Mouse (Mus musculus) right cerebral cortex, postnatal 4 days (tissue): Measurements from ENCODE around the gene Olfr574.

ENCODE experiments used
- DNase-seq: peaks from one replicate; pipeline ENCODE4 v3.0.0-alpha.2; 2022

Olfr574 gene

GRCm38 (mm10) chr7:102948167-102948566 is at the start of gene Olfr574:
TSS of gene Olfr574 (plus strand) at chr7:102948467.
- no peak for DNase-seq

GRCm38 (mm10) chr7:102915261-102915660 is 33.0 kb upstream of the Olfr574 start:
- DNase-seq: no peak

GRCm38 (mm10) chr7:102916405-102916804 is 31.9 kb upstream of the Olfr574 start:
- DNase-seq: no peak

GRCm38 (mm10) chr7:102917032-102917875 is 31.0 kb upstream of the Olfr574 start, which contains the start of gene Olfr571:
TSS of gene Olfr571 (minus strand) at chr7:102917536.
- DNase-seq: no peak

- DNase-seq: no peak
Observed at GRCm38 (mm10) chr7:102919632-102920031, 28.6 kb upstream of the Olfr574 start.

- no peak for DNase-seq
Observed at GRCm38 (mm10) chr7:102924109-102924508, 24.2 kb upstream of the Olfr574 start, which contains the start of gene Olfr572. TSS of gene Olfr572 (plus strand) at chr7:102924409.

- no peak for DNase-seq
Observed at GRCm38 (mm10) chr7:102927105-102927504, 21.2 kb upstream of the Olfr574 start.

- no peak for DNase-seq
Observed at GRCm38 (mm10) chr7:102942475-102942874, 5.8 kb upstream of the Olfr574 start, which contains the start of gene Olfr573-ps1. TSS of gene Olfr573-ps1 (minus strand) at chr7:102942575.

GRCm38 (mm10) chr7:102943417-102943816 is 4.8 kb upstream of the Olfr574 start:
- DNase-seq: no peak

- no peak for DNase-seq
Observed at GRCm38 (mm10) chr7:102950732-102951131, 2.5 kb downstream of the Olfr574 start.

- no peak for DNase-seq
Observed at GRCm38 (mm10) chr7:102958137-102958536, 9.9 kb downstream of the Olfr574 start.

- no peak for DNase-seq
Observed at GRCm38 (mm10) chr7:102958593-102958992, 10.3 kb downstream of the Olfr574 start, which contains the start of gene Olfr575. TSS of gene Olfr575 (minus strand) at chr7:102958775.

GRCm38 (mm10) chr7:102962360-102962759 is 14.1 kb downstream of the Olfr574 start, which contains the start of gene Olfr576:
TSS of gene Olfr576 (plus strand) at chr7:102962660.
- no peak for DNase-seq

GRCm38 (mm10) chr7:102974399-102974798 is 26.1 kb downstream of the Olfr574 start:
- no peak for DNase-seq

- DNase-seq: no peak
Observed at GRCm38 (mm10) chr7:102975843-102976242, 27.6 kb downstream of the Olfr574 start, which contains the start of gene Olfr577. TSS of gene Olfr577 (minus strand) at chr7:102975943.

- no peak for DNase-seq
Observed at GRCm38 (mm10) chr7:102989224-102989623, 41.0 kb downstream of the Olfr574 start, which contains the start of gene Olfr578. TSS of gene Olfr578 (minus strand) at chr7:102989324.
